Mouse (Mus musculus) stomach, postnatal 0 days (tissue): ENCODE measurements around the gene Gemin5.

Source experiments
- CTCF ChIP-seq: IDR thresholded peaks from 2 replicates; pipeline ENCODE4 v1.5.1; 2016; ENCODE audit warnings: antibody characterized with exemption, low read depth, mild to moderate bottlenecking, moderate library complexity
- EP300 ChIP-seq: optimal IDR thresholded peaks from 2 replicates; pipeline ENCODE3; 2016; ENCODE audit warnings: antibody characterized with exemption

DNA sequence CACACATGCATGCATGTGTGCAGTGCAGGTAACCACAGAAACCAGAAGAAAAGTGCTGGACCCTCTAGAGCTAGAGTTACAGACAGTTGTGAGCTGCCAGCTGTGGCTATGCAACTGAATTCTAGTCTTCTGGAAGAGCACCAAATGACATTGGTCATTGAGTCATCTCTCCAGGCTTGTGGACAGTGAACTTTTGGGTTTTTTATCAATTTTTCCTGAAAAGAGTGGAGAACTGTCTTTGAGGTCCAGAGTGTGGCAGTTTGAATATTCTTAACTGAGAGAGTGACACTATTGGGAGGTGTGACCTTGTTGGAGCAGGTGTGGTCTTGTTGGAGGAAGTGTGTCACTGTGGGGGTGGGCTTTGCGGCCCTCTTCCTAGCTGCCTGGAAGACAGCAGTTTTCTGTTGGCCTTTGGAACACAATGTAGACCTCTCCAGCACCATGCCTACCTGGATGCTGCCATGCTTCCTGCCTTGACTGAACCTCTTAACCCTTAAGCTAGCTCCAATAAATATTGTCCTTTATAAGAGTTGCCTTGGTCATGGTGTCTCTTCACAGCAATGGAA, 42.1 kb upstream of the Gemin5 start:
- TF ChIP-seq CTCF (no peak), EP300 (no peak)
